Mouse (Mus musculus): ENCODE measurements at regions not wholly inside any gene's neighbourhood (a gene's known extent, or its start where the extent isn't known, plus 50 kb on each side); places are given as distances from the start of the nearest gene placed in this dataset.

GRCm38 (mm10) chr5:103365700-103366448 is 59.1 kb upstream of the Ptpn13 start:
- TF ChIP-seq TCF12 (IDR thresholded peaks at IDR 0.05; ENCODE audit: low read depth, low read length) (no peak), RCOR1 (conservative IDR thresholded peaks at IDR 0.05; ENCODE audit: low read depth, low read length) (no peak), UBTF (IDR thresholded peaks at IDR 0.05; ENCODE audit: low read depth, low read length) (no peak), ZKSCAN1 (IDR thresholded peaks at IDR 0.05; ENCODE audit: borderline replicate concordance, low read depth, low read length) (no peak), CTCF (conservative IDR thresholded peaks at IDR 0.05 in 1 of 2, IDR thresholded peaks at IDR 0.05 in 1 of 2; ENCODE audit: low read depth in 2 of 2, low read length in 2 of 2) (no peak), ZMIZ1 (IDR thresholded peaks at IDR 0.05; ENCODE audit: low read depth, low read length) (no peak), HCFC1 (IDR thresholded peaks at IDR 0.05; ENCODE audit: low read depth, low read length) (no peak), CHD1 (IDR thresholded peaks at IDR 0.05; ENCODE audit: low read depth, low read length) (no peak), POLR2A (IDR thresholded peaks at IDR 0.05; ENCODE audit: low read depth, low read length) (no peak), CHD2 (IDR thresholded peaks at IDR 0.05; ENCODE audit: low read length) (no peak), ZC3H11A (IDR thresholded peaks at IDR 0.05; ENCODE audit: low read depth, low read length) (no peak), USF2 (conservative IDR thresholded peaks at IDR 0.05; ENCODE audit: low read depth, low read length) (no peak), JUND (conservative IDR thresholded peaks at IDR 0.05; ENCODE audit: low read depth, low read length) (no peak), JUN (IDR thresholded peaks at IDR 0.05; ENCODE audit: insufficient read depth, low read depth, low read length) (no peak), MAZ (IDR thresholded peaks at IDR 0.05; ENCODE audit: low read depth, low read length) (no peak), MEF2A (IDR thresholded peaks at IDR 0.05; ENCODE audit: borderline replicate concordance, low read depth, low read length) (no peak), MYC (IDR thresholded peaks at IDR 0.05; ENCODE audit: low read depth, low read length) (no peak), E2F4 (IDR thresholded peaks at IDR 0.05; ENCODE audit: insufficient replicate concordance, low read depth, low read length) (no peak)
- in situ Hi-C loops (cut with MboI; ENCODE audit: low pct_ligation_motif_present, low pct_unique_long_range_greater_than_20kb, low sequenced_read_pairs) (no loop called here), dilution Hi-C loops (cut with MboI; ENCODE audit: extremely low pct_ligation_motif_present, extremely low pct_unique_long_range_greater_than_20kb, low sequenced_read_pairs) (no loop called here)
- H3K27ac ChIP-seq (ENCODE audit: insufficient read depth, low read depth): no peak overlapping the region
- H3K27me3 ChIP-seq (replicated peaks): no peaks in the 10 kb centered on the region
- H3K36me3 ChIP-seq (replicated peaks in 1 of 2; ENCODE audit: control insufficient read depth in 1 of 2, insufficient read depth in 1 of 2, low read length in 1 of 2): no peaks in the 10 kb centered on the region
- no peaks in the 10 kb centered on the region for H3K79me2 ChIP-seq (replicated peaks; ENCODE audit: control insufficient read depth, extremely low read depth, insufficient read depth, poor library complexity, severe bottlenecking)
- H3K4me3 ChIP-seq (replicated peaks in 1 of 3; ENCODE audit: low read depth in 2 of 3, low read length in 2 of 3, poor library complexity in 1 of 3): no peak overlapping the region
- peaks cover 3 to 14% of the 10 kb centered on the region in 2 experiments; a peak in 2 of 4 replicates for H3K4me1 ChIP-seq (ENCODE audit: control insufficient read depth in 1 of 2, insufficient read depth in 2 of 2)
- no peak overlapping the region for H3K4me2 ChIP-seq (ENCODE audit: insufficient read depth, low read depth, poor library complexity, severe bottlenecking)
- DNase-seq (ENCODE audit: extremely low read depth): no peak
- H3K9ac ChIP-seq (ENCODE audit: insufficient read depth, low read depth): no peak overlapping the region
- H3K9me3 ChIP-seq (replicated peaks; ENCODE audit: low read length): no peaks in the 10 kb centered on the region

- Histone ChIP-seq H3K27me3 (replicated peaks) (no peaks in the 10 kb centered on the region), H3K4me2 (ENCODE audit: insufficient read depth, low read depth, poor library complexity, severe bottlenecking) (no peak overlapping the region), H3K4me3 (replicated peaks in 1 of 3; ENCODE audit: low read depth in 2 of 3, low read length in 2 of 3, poor library complexity in 1 of 3) (no peak overlapping the region), H3K79me2 (replicated peaks; ENCODE audit: control insufficient read depth, extremely low read depth, insufficient read depth, poor library complexity, severe bottlenecking) (no peaks in the 10 kb centered on the region), H3K36me3 (replicated peaks in 1 of 2; ENCODE audit: control insufficient read depth in 1 of 2, insufficient read depth in 1 of 2, low read length in 1 of 2) (no peaks in the 10 kb centered on the region), H3K27ac (ENCODE audit: insufficient read depth, low read depth) (no peak overlapping the region), H3K9ac (ENCODE audit: insufficient read depth, low read depth) (no peak overlapping the region), H3K4me1 (ENCODE audit: control insufficient read depth in 1 of 2, insufficient read depth in 2 of 2) (peaks cover 8 to 23% of the 10 kb centered on the region in 2 experiments), H3K9me3 (replicated peaks; ENCODE audit: low read length) (no peaks in the 10 kb centered on the region)
- DNase-seq (ENCODE audit: extremely low read depth): no peak
- dilution Hi-C loops (cut with MboI; ENCODE audit: extremely low pct_ligation_motif_present, extremely low pct_unique_long_range_greater_than_20kb, low sequenced_read_pairs): no loop called here
- in situ Hi-C loops (cut with MboI; ENCODE audit: low pct_ligation_motif_present, low pct_unique_long_range_greater_than_20kb, low sequenced_read_pairs): no loop called here
- TF ChIP-seq MYC (IDR thresholded peaks at IDR 0.05; ENCODE audit: low read depth, low read length) (no peak), CHD1 (IDR thresholded peaks at IDR 0.05; ENCODE audit: low read depth, low read length) (no peak), ETS1 (conservative IDR thresholded peaks at IDR 0.05; ENCODE audit: low read depth, low read length) (no peak), NELFE (IDR thresholded peaks at IDR 0.05; ENCODE audit: low read depth, low read length) (no peak), MAX (IDR thresholded peaks at IDR 0.05; ENCODE audit: low read length) (no peak), CTCF (conservative IDR thresholded peaks at IDR 0.05 in 1 of 2, IDR thresholded peaks at IDR 0.05 in 1 of 2; ENCODE audit: low read depth in 2 of 2, low read length in 2 of 2) (no peak), KAT2A (IDR thresholded peaks at IDR 0.05; ENCODE audit: insufficient replicate concordance, low read length) (no peak), TBP (conservative IDR thresholded peaks at IDR 0.05; ENCODE audit: low read depth, low read length) (no peak), USF2 (conservative IDR thresholded peaks at IDR 0.05; ENCODE audit: low read depth, low read length) (no peak), E2F4 (IDR thresholded peaks at IDR 0.05; ENCODE audit: insufficient replicate concordance, low read depth, low read length) (no peak), USF1 (IDR thresholded peaks at IDR 0.05; ENCODE audit: low read depth, low read length) (no peak), MAFK (IDR thresholded peaks at IDR 0.05; ENCODE audit: insufficient replicate concordance, low read length) (no peak), POLR2AphosphoS2 (IDR thresholded peaks at IDR 0.05; ENCODE audit: low read depth, low read length) (no peak), JUND (conservative IDR thresholded peaks at IDR 0.05; ENCODE audit: low read depth, low read length) (no peak), EP300 (IDR thresholded peaks at IDR 0.05; ENCODE audit: low read length) (no peak), ZKSCAN1 (IDR thresholded peaks at IDR 0.05; ENCODE audit: borderline replicate concordance, low read depth, low read length) (no peak), TCF12 (IDR thresholded peaks at IDR 0.05; ENCODE audit: low read depth, low read length) (no peak), BHLHE40 (IDR thresholded peaks at IDR 0.05; ENCODE audit: low read depth, low read length) (no peak)
These were observed 59.9 kb upstream of the Ptpn13 start for GRCm38 (mm10) chr5:103364791-103365699.

Measured in CH12.LX (cell line).